ENCODE assay signal across 9 mouse cellular contexts in genomic region chr6:87868871-87869506, GRCm38 (mm10). TPM values are rescaled to one million over a fixed set of nuclear protein-coding genes. Genes with fewer than 3 reads are reported as not detected.
A peak's percentile ranks its signal among the peaks of the same experiment; 100 is the strongest.
DNase-seq lines count a peak whose midpoint lies in the region; ATAC-seq and TF ChIP-seq lines count a peak whose summit lies in the region.
"Had no signal": no experiment of that assay in that cellular context is flagged by ENCODE, and none has a peak within 500 bp of the region (broad histone marks: within the 10 kb centered on the region; RNA-seq: fewer than 3 reads in every experiment).

No protein-coding gene starts in this region.

- H3K4me2 ChIP-seq in lung, embryonic 14.5 days: no peak overlapping the region
- no peak overlapping the region for H3K4me2 ChIP-seq in midbrain, embryonic 11.5 days
- H3K4me2 ChIP-seq: hindbrain, embryonic 15.5 days had no signal

- no peaks in the 10 kb centered on the region for H3K27me3 ChIP-seq in lung, embryonic 14.5 days (ENCODE audit: insufficient read depth, low read length)
- no peaks in the 10 kb centered on the region for H3K27me3 ChIP-seq in midbrain, embryonic 11.5 days (ENCODE audit: control insufficient read depth, insufficient read depth, low read length)
- H3K27me3 ChIP-seq: hindbrain, embryonic 15.5 days had no signal

- DNase-seq in left cerebral cortex, adult 18-20 months (ENCODE audit: low spot score in 2 of 2): peak; percentile 44 to 51
- DNase-seq in left cerebral cortex, adult 2 months (ENCODE audit: extremely low spot score in 1 of 2, low spot score in 2 of 2): no peak
- peak; percentile 97 for DNase-seq in gastrocnemius, adult 18-20 months (ENCODE audit: low spot score)
- peak; percentile 84 for DNase-seq in lung, embryonic 14.5 days
- DNase-seq in urinary bladder, postnatal 25 days (ENCODE audit: low spot score): peak; percentile 85
- DNase-seq in midbrain, embryonic 11.5 days (ENCODE audit: low spot score, missing footprints): no peak
- DNase-seq in thymus, postnatal 25 days: no peak

- H3K36me3 ChIP-seq in lung, embryonic 14.5 days (ENCODE audit: insufficient read depth): no peaks in the 10 kb centered on the region
- H3K36me3 ChIP-seq in midbrain, embryonic 11.5 days (ENCODE audit: control insufficient read depth, insufficient read depth, low read length): no peaks in the 10 kb centered on the region
- H3K36me3 ChIP-seq: hindbrain, embryonic 15.5 days had no signal

- TF ChIP-seq CTCF in left cerebral cortex, adult 2 months (IDR thresholded peaks at IDR 0.05): no peak
- no peak for TF ChIP-seq CTCF in lung, embryonic 14.5 days (IDR thresholded peaks at IDR 0.05; ENCODE audit: low read depth)

- intact Hi-C loops in left cerebral cortex, adult 2 months (cut with DNase I): no loop called here

- no peaks in the 10 kb centered on the region for H3K4me1 ChIP-seq in lung, embryonic 14.5 days (ENCODE audit: insufficient read depth)
- H3K4me1 ChIP-seq in midbrain, embryonic 11.5 days (ENCODE audit: control insufficient read depth, insufficient read depth, low read length): no peaks in the 10 kb centered on the region
- H3K4me1 ChIP-seq: hindbrain, embryonic 15.5 days had no signal

- no peak overlapping the region for H3K27ac ChIP-seq in left cerebral cortex, adult 2 months
- no peak overlapping the region for H3K27ac ChIP-seq in lung, embryonic 14.5 days (ENCODE audit: low read depth)
- no peak overlapping the region for H3K27ac ChIP-seq in midbrain, embryonic 11.5 days (ENCODE audit: low read depth, low read length)
- H3K27ac ChIP-seq: hindbrain, embryonic 15.5 days had no signal

- no peak overlapping the region for H3K4me3 ChIP-seq in left cerebral cortex, adult 2 months
- H3K4me3 ChIP-seq in lung, embryonic 14.5 days (ENCODE audit: low read depth, low read length): no peak overlapping the region
- H3K4me3 ChIP-seq in midbrain, embryonic 11.5 days (ENCODE audit: low read depth, low read length): no peak overlapping the region
- H3K4me3 ChIP-seq: hindbrain, embryonic 15.5 days had no signal

- WGBS in lung, embryonic 14.5 days: 61% methylated on average over 9 of the region's 9 CpGs
- 78% methylated on average over 9 of the region's 9 CpGs for WGBS in midbrain, embryonic 11.5 days

- ATAC-seq in hematopoietic stem cell, adult 5-6 weeks (replicated peaks in 1 of 2; ENCODE audit: insufficient read depth in 1 of 2, low FRiP score in 2 of 2, low TSS enrichment in 1 of 2, low read depth in 1 of 2, poor library complexity in 2 of 2, severe bottlenecking in 2 of 2): peak; percentile 71 to 82
- ATAC-seq in lung, embryonic 14.5 days (ENCODE audit: insufficient read depth): peak; percentile 83
- ATAC-seq in midbrain, embryonic 11.5 days (ENCODE audit: low FRiP score): no peak

- 0 out of 2 replicates have a peak overlapping the region, but pooled peaks have one; percentile 3 for H3K9ac ChIP-seq in lung, embryonic 14.5 days
- no peak overlapping the region for H3K9ac ChIP-seq in midbrain, embryonic 11.5 days (ENCODE audit: low read length)
- H3K9ac ChIP-seq: hindbrain, embryonic 15.5 days had no signal

- no peaks in the 10 kb centered on the region for H3K9me3 ChIP-seq in lung, embryonic 14.5 days (ENCODE audit: low read depth, low read length)
- no peaks in the 10 kb centered on the region for H3K9me3 ChIP-seq in midbrain, embryonic 11.5 days (ENCODE audit: control insufficient read depth, low read length)
- H3K9me3 ChIP-seq: hindbrain, embryonic 15.5 days had no signal

RNA-seq across cellular contexts. Expression of gene Cnbp, which starts 18.1 kb away (rescaled TPM):
- total RNA-seq in left cerebral cortex, adult 18-20 months (2021): 100 to 1,000 TPM; 276 to 291 TPM
- 100 to 1,000 TPM; 255 to 275 TPM for total RNA-seq in left cerebral cortex, adult 2 months (2021)
- 100 to 1,000 TPM; 462 to 552 TPM for total RNA-seq in gastrocnemius, adult 18-20 months (2021)
- 1,326 and 1,457 TPM in 2 replicates for total RNA-seq in hematopoietic stem cell, adult 5-6 weeks (2017)
- polyA plus RNA-seq in lung, embryonic 14.5 days (2014; fragmentation: Nextera tagmentation; extraction: Ambion mirVana): 1,237 and 1,257 TPM in 2 replicates
- 1,266 and 1,289 TPM in 2 replicates for polyA plus RNA-seq in midbrain, embryonic 11.5 days (2014; fragmentation: Nextera tagmentation; extraction: Ambion mirVana)

RNA-seq across cellular contexts. Expression of gene Copg1, which starts 18.6 kb away (rescaled TPM):
- 100 to 1,000 TPM; 233 to 239 TPM for total RNA-seq in left cerebral cortex, adult 18-20 months (2021)
- total RNA-seq in left cerebral cortex, adult 2 months (2021): 100 to 1,000 TPM; 232 TPM
- 10 to 100 TPM; 27.9 to 28.9 TPM for total RNA-seq in gastrocnemius, adult 18-20 months (2021)
- 70.8 and 72.2 TPM in 2 replicates for total RNA-seq in hematopoietic stem cell, adult 5-6 weeks (2017)
- polyA plus RNA-seq in lung, embryonic 14.5 days (2014; fragmentation: Nextera tagmentation; extraction: Ambion mirVana): 177 TPM in 2 replicates
- polyA plus RNA-seq in midbrain, embryonic 11.5 days (2014; fragmentation: Nextera tagmentation; extraction: Ambion mirVana): 124 and 132 TPM in 2 replicates

RNA-seq across cellular contexts. Expression of gene Isy1, which starts 30.4 kb away (rescaled TPM):
- total RNA-seq in left cerebral cortex, adult 18-20 months (2021): 10 to 100 TPM; 28.0 to 34.2 TPM
- 10 to 100 TPM; 35.8 to 40.6 TPM for total RNA-seq in left cerebral cortex, adult 2 months (2021)
- 10 to 100 TPM; 19.5 to 22.6 TPM for total RNA-seq in gastrocnemius, adult 18-20 months (2021)
- 131 and 197 TPM in 2 replicates for total RNA-seq in hematopoietic stem cell, adult 5-6 weeks (2017)
- polyA plus RNA-seq in lung, embryonic 14.5 days (2014; fragmentation: Nextera tagmentation; extraction: Ambion mirVana): 50.8 and 52.9 TPM in 2 replicates
- 66.4 and 71.5 TPM in 2 replicates for polyA plus RNA-seq in midbrain, embryonic 11.5 days (2014; fragmentation: Nextera tagmentation; extraction: Ambion mirVana)

RNA-seq across cellular contexts. Expression of gene Gm45140, which starts 33.4 kb away (rescaled TPM):
- 1 to 10 TPM in 1 of 2 experiments, under 1 TPM in 1; 0.53 to 2.2 TPM for total RNA-seq in left cerebral cortex, adult 18-20 months (2021)
- total RNA-seq in left cerebral cortex, adult 2 months (2021): 1 to 10 TPM; 2.7 to 3.5 TPM
- under 1 TPM in 1 of 2 experiments, not detected in 1; 0.59 TPM for total RNA-seq in gastrocnemius, adult 18-20 months (2021)
- 18.1 and 24.7 TPM in 2 replicates for total RNA-seq in hematopoietic stem cell, adult 5-6 weeks (2017)
- polyA plus RNA-seq in lung, embryonic 14.5 days (2014; fragmentation: Nextera tagmentation; extraction: Ambion mirVana): 3.3 and 5.0 TPM in 2 replicates
- polyA plus RNA-seq in midbrain, embryonic 11.5 days (2014; fragmentation: Nextera tagmentation; extraction: Ambion mirVana): 1.9 and 4.0 TPM in 2 replicates

RNA-seq across cellular contexts. Expression of gene Hmces, which starts 44.7 kb away (rescaled TPM):
- total RNA-seq in left cerebral cortex, adult 18-20 months (2021): 10 to 100 TPM; 27.8 to 28.9 TPM
- total RNA-seq in left cerebral cortex, adult 2 months (2021): 10 to 100 TPM; 27.5 to 28.6 TPM
- total RNA-seq in gastrocnemius, adult 18-20 months (2021): 1 to 10 TPM; 6.1 to 7.5 TPM
- 31.2 and 75.3 TPM in 2 replicates for total RNA-seq in hematopoietic stem cell, adult 5-6 weeks (2017)
- polyA plus RNA-seq in lung, embryonic 14.5 days (2014; fragmentation: Nextera tagmentation; extraction: Ambion mirVana): 55.3 and 59.2 TPM in 2 replicates
- polyA plus RNA-seq in midbrain, embryonic 11.5 days (2014; fragmentation: Nextera tagmentation; extraction: Ambion mirVana): 42.8 and 47.6 TPM in 2 replicates

Comparison
In these comparisons a context has a peak if more than half of its experiments do, and no peak if none do; other contexts are left out.
1. DNase-seq: peak in left cerebral cortex, adult 18-20 months (2 of 2), gastrocnemius, adult 18-20 months (single experiment), lung, embryonic 14.5 days (single experiment) and urinary bladder, postnatal 25 days (single experiment); none in left cerebral cortex, adult 2 months (0 of 2), midbrain, embryonic 11.5 days (single experiment) and thymus, postnatal 25 days (single experiment).